Mouse (Mus musculus): ENCODE measurements around the gene Raver2.

DNA sequence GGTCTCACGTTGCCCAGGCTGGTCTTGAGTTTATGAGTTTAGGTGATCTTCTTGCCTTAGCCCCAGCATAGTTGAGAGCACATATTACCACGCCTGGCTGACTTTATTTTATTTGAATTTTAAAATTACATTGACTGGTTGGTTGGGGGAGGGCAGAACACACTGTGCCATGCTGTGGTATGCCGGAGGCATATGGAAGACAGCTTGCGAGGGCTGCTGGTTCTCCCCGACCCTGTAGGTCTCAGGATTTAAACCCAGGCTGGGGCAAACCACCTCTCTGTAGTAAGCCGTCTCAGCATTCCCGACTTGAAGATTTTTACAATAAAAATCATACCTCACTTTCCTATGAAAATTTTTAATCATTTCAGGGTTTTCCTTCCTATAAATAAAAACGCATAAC lies 66.2 kb downstream of the Raver2 start:
- TF ChIP-seq EP300 (optimal IDR thresholded peaks at IDR 0.05) (no peak), CTCF (IDR thresholded peaks at IDR 0.05; ENCODE audit: low read depth) (no peak)

Measured in stomach, postnatal 0 days (tissue).